In the genomic region with DNA sequence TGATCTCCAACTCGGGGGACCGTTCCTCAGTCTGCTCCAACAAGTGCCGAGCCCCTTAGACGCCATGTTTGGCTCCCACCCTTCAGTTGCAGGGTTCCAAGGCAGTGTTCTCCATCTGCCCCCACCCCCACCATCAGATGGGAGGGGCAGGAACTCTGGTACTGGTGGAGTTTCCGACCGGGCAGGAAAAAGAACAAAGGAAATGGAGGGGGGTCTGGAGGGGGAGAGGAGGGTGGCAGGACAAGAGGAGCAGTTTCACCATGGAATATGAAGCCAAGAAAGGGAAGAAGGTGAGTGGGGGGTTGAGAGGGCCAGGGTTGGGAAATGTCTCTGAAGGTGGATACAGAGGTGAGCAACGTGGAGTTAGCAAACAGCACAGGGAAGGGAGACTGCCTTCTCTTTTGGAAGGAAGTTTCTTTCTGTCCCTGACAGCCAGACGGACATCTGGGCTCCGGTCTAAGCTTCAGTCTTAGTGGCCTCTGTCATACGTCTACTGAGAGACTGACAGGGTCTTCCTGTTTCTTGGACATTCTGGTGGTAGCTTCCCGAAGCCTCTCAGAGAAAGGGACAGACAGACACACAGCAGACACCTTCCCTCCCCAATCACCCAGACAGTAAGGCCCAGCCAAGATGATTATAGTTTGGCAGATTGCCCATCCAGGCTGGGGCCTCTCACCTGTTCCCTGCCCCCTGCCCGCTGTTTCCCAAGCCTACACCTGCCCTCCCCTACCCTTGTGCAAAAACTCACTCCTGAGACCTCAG, we compare ENCODE assay signal across 8 mouse cellular contexts. TPM values are rescaled to one million over a fixed set of nuclear protein-coding genes. Genes with fewer than 3 reads are reported as not detected.
A peak's percentile ranks its signal among the peaks of the same experiment; 100 is the strongest.
DNase-seq lines count a peak whose midpoint lies in the region; ATAC-seq lines count a peak whose summit lies in the region.

A gene (plus strand): TSS at position 209 of the 762 bp plus-strand sequence.

- no peaks in the 10 kb centered on the region for H3K36me3 ChIP-seq in kidney, embryonic 15.5 days
- H3K36me3 ChIP-seq in forebrain, embryonic 12.5 days (replicated peaks): no peaks in the 10 kb centered on the region

- no peak for ATAC-seq in kidney, embryonic 15.5 days (replicated peaks; ENCODE audit: low FRiP score)
- no peak for ATAC-seq in forebrain, embryonic 12.5 days (ENCODE audit: low FRiP score)

- H3K27me3 ChIP-seq in kidney, embryonic 15.5 days: peaks cover 46% of the 10 kb centered on the region
- H3K27me3 ChIP-seq in forebrain, embryonic 12.5 days: peaks cover 49% of the 10 kb centered on the region

- H3K9me3 ChIP-seq in kidney, embryonic 15.5 days (replicated peaks): no peaks in the 10 kb centered on the region
- H3K9me3 ChIP-seq in forebrain, embryonic 12.5 days: no peaks in the 10 kb centered on the region

- 0 out of 2 replicates have a peak, but pooled peaks cover 3% of the 10 kb centered on the region for H3K4me1 ChIP-seq in kidney, embryonic 15.5 days
- H3K4me1 ChIP-seq in forebrain, embryonic 12.5 days: peaks cover 4% of the 10 kb centered on the region; the same call in 1 of the 2 replicates

- no peak within 1 kb of the TSS; the same call in 1 of the 2 replicates for H3K9ac ChIP-seq in kidney, embryonic 15.5 days
- H3K9ac ChIP-seq in forebrain, embryonic 12.5 days: no peak within 1 kb of the TSS

- peak within 1 kb of the TSS; percentile 33 for H3K4me2 ChIP-seq in kidney, embryonic 15.5 days
- no peak within 1 kb of the TSS for H3K4me2 ChIP-seq in forebrain, embryonic 12.5 days

- DNase-seq in gastrocnemius, adult 18-20 months (ENCODE audit: low spot score): peak; percentile 19
- DNase-seq in gastrocnemius, postnatal 14 days: no peak
- DNase-seq in heart, adult 18-20 months: peak; percentile 75 to 87
- peak; percentile 83 for DNase-seq in lung, postnatal 25 days (ENCODE audit: low spot score)
- no peak for DNase-seq in right cerebral cortex, adult 18-20 months
- no peak for DNase-seq in Muller cell, postnatal 12 days (ENCODE audit: inconsistent ontology term)

- 47% methylated on average over 12 of the region's 12 CpGs for WGBS in kidney, embryonic 15.5 days
- 56% methylated on average over 12 of the region's 12 CpGs for WGBS in forebrain, embryonic 12.5 days

- intact Hi-C loops in gastrocnemius, postnatal 14 days (cut with DNase I; ENCODE audit: low total_unique reads): no loop called here

- peak within 1 kb of the TSS; percentile 19 for H3K4me3 ChIP-seq in kidney, embryonic 15.5 days (replicated peaks)
- H3K4me3 ChIP-seq in forebrain, embryonic 12.5 days (replicated peaks): no peak within 1 kb of the TSS

- peak within 1 kb of the TSS; percentile 37 for H3K27ac ChIP-seq in kidney, embryonic 15.5 days
- no peak within 1 kb of the TSS for H3K27ac ChIP-seq in forebrain, embryonic 12.5 days

RNA-seq across cellular contexts. Expression of the gene that starts here (rescaled TPM):
- total RNA-seq in gastrocnemius, adult 18-20 months (2021): 1 to 10 TPM; 3.3 to 4.1 TPM
- 1 to 10 TPM; 5.9 to 9.1 TPM for total RNA-seq in gastrocnemius, postnatal 14 days (2021)
- total RNA-seq in heart, adult 18-20 months (2021): 10 to 100 TPM; 12.6 to 15.5 TPM
- polyA plus RNA-seq in kidney, embryonic 15.5 days (2015; fragmentation: Nextera tagmentation; extraction: Ambion mirVana): 3.5 and 3.6 TPM in 2 replicates
- polyA plus RNA-seq in forebrain, embryonic 12.5 days (2016; fragmentation: Nextera tagmentation; extraction: Ambion mirVana): 1.4 and 1.7 TPM in 2 replicates

Comparison
In these comparisons a context has a peak if more than half of its experiments do, and no peak if none do; other contexts are left out.
1. DNase-seq: peak in gastrocnemius, adult 18-20 months (single experiment), heart, adult 18-20 months (2 of 2) and lung, postnatal 25 days (single experiment); none in gastrocnemius, postnatal 14 days (single experiment), right cerebral cortex, adult 18-20 months (single experiment) and Muller cell, postnatal 12 days (single experiment).